In the genomic region with DNA sequence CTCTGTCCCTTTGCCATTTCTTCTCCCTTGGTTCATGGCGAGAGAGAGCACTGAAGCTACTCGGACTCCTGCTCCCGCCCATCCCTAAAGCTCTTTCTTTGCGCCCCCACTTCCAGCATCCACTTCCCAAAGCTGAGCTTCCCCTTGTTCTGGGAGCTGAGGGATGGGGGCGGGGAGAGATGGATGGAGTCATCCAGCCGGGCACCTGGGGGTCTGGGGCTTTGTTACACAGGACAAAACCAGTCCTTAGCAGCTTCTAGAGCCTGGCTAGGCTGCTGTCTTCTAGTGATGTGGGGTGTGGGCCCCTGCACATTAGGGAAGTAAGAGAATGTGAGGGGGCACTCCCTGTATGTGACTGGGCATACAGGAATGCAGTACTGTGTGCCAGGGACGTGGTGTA, we compare ENCODE assay signal across 8 mouse cellular contexts. TPM values are rescaled to one million over a fixed set of nuclear protein-coding genes. Genes with fewer than 3 reads are reported as not detected.
DNase-seq lines count a peak whose midpoint lies in the region; ATAC-seq lines count a peak whose summit lies in the region.

No protein-coding gene starts in this region.

- peak overlapping the region; percentile 37 to 44 for H3K4me3 ChIP-seq in heart, embryonic 14.5 days (ENCODE audit: control insufficient read depth in 1 of 2, insufficient read depth in 1 of 2, low read depth in 1 of 2, low read length in 2 of 2)
- H3K4me3 ChIP-seq in limb, embryonic 12.5 days (replicated peaks) = peak overlapping the region; percentile 43

- peak overlapping the region; percentile 68 for H3K4me2 ChIP-seq in heart, embryonic 14.5 days (ENCODE audit: low read length)
- peak overlapping the region; percentile 59 for H3K4me2 ChIP-seq in limb, embryonic 12.5 days

- ATAC-seq in heart, embryonic 14.5 days (ENCODE audit: insufficient number of reproducible peaks, insufficient read depth, low FRiP score, low read depth) = no peak
- ATAC-seq in frontal cortex, adult (ENCODE audit: low TSS enrichment) = peak; percentile 75
- peak; percentile 68; the same call in 1 of the 2 replicates for ATAC-seq in limb, embryonic 12.5 days (ENCODE audit: insufficient number of reproducible peaks, insufficient read depth, low FRiP score, low TSS enrichment, low read depth)

- H3K27me3 ChIP-seq in heart, embryonic 14.5 days (ENCODE audit: control insufficient read depth, insufficient read depth, low read length) = no peaks in the 10 kb centered on the region
- H3K27me3 ChIP-seq in limb, embryonic 12.5 days = peaks cover 37% of the 10 kb centered on the region

- no peak overlapping the region for H3K27ac ChIP-seq in heart, embryonic 14.5 days (replicated peaks in 1 of 2; ENCODE audit: control insufficient read depth in 1 of 2, insufficient read depth in 1 of 2, low read depth in 2 of 2, low read length in 2 of 2)
- H3K27ac ChIP-seq in limb, embryonic 12.5 days = no peak overlapping the region

- no peaks in the 10 kb centered on the region for H3K9me3 ChIP-seq in heart, embryonic 14.5 days (ENCODE audit: control insufficient read depth, low read length)
- H3K9me3 ChIP-seq in limb, embryonic 12.5 days = no peaks in the 10 kb centered on the region

- no peaks in the 10 kb centered on the region for H3K4me1 ChIP-seq in heart, embryonic 14.5 days (ENCODE audit: control insufficient read depth in 2 of 2, insufficient read depth in 2 of 2, low read length in 2 of 2)
- H3K4me1 ChIP-seq in limb, embryonic 12.5 days (replicated peaks) = no peaks in the 10 kb centered on the region

- DNase-seq in heart, adult 8-10 months (ENCODE audit: low spot score) = no peak
- peak; percentile 72 for DNase-seq in Muller cell, postnatal 12 days (ENCODE audit: inconsistent ontology term)
- peak; percentile 40 for DNase-seq in testis, postnatal 10 days (ENCODE audit: low spot score)
- DNase-seq in adrenal gland, adult (ENCODE audit: inconsistent age in 2 of 2, low spot score in 1 of 2) = no peak
- no peak for DNase-seq in thymus, adult 18-20 months

- 12% methylated on average over 7 of the region's 7 CpGs for WGBS in heart, embryonic 14.5 days
- WGBS in limb, embryonic 12.5 days = 13% methylated on average over 7 of the region's 7 CpGs

- H3K36me3 ChIP-seq in heart, embryonic 14.5 days (ENCODE audit: control insufficient read depth, insufficient read depth, low read length) = no peaks in the 10 kb centered on the region
- H3K36me3 ChIP-seq in limb, embryonic 12.5 days = no peaks in the 10 kb centered on the region

- peak overlapping the region; percentile 41; the same call in 1 of the 2 replicates for H3K9ac ChIP-seq in heart, embryonic 14.5 days (ENCODE audit: low read length)
- peak overlapping the region; percentile 51 for H3K9ac ChIP-seq in limb, embryonic 12.5 days (replicated peaks)

RNA-seq across cellular contexts. Expression of a gene that starts 0.5 kb away (rescaled TPM):
- polyA plus RNA-seq in heart, embryonic 14.5 days (2014; fragmentation: Nextera tagmentation; extraction: Ambion mirVana) = 8.2 and 10.4 TPM in 2 replicates
- total RNA-seq in heart, adult 8-10 months (2022) = under 1 TPM; 0.11 to 0.30 (median 0.20) TPM
- 14.0 and 16.8 TPM in 2 replicates for polyA plus RNA-seq in limb, embryonic 12.5 days (2016; fragmentation: Nextera tagmentation; extraction: Ambion mirVana)

Comparison
In these comparisons a context has a peak if more than half of its experiments do, and no peak if none do; other contexts are left out.
1. DNase-seq: peak in Muller cell, postnatal 12 days (single experiment) and testis, postnatal 10 days (single experiment); none in heart, adult 8-10 months (single experiment), adrenal gland, adult (0 of 2) and thymus, adult 18-20 months (0 of 2).